Mouse (Mus musculus) gastrocnemius, postnatal 10 days (tissue): ENCODE data around the gene Grasp. TPM values are rescaled to one million over a fixed set of nuclear protein-coding genes. Genes with fewer than 3 reads are reported as not detected.

ENCODE experiments used
- DNase-seq: peaks from one replicate; pipeline ENCODE4 v3.0.0; 2021; ENCODE audit warnings: mixed read lengths
- total RNA-seq, 2 experiments: library from RNA; stranded (reverse); gene quantifications; 2 replicates each; pipeline ENCODE4 v1.2.3; 2021

Grasp gene
- total RNA-seq, 2 experiments from 2014 or later = 9.0 to 11.5 TPM

DNA sequence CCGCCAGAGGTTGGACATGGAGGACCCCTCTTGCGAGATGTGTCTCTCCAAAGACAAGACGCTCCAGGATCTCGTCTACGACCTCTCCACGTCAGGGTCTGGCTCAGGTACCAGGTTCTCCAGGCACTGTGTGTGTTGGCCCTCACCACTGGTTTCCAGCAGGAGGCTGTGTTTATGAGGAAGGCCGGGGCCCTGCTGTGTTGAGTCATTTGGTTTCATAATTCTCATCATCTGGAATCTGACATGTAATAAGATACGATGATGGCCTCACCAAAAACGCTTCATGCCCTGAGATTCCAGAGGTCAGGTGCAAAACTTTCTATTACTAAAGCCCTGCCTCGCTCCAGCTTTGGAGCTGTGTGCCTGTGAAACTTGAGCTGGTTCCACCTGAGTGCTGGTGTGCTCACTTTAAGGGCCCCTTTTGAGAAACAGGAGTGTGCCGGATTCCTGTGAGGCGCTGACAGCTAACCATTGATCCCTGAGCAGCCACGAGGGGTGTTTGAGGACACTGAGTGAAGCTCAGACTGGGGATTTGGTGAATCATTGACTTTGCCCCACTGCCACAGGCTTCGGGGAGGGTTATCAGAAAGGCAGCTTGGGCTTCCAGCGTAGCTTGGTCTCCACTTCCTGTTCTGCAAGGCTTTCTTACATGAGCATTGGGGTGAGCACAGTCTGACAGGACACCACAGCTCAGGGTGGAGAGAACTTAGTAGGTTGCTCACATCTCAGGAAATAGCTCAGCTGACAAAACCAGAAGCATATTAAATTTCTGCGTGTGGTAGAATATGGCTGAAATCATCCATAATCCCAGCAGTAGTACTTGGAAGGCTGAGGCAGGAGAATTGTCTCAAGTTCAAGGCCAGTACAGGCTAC is 28.8 kb upstream of the Grasp start:
- no peak for DNase-seq

DNA sequence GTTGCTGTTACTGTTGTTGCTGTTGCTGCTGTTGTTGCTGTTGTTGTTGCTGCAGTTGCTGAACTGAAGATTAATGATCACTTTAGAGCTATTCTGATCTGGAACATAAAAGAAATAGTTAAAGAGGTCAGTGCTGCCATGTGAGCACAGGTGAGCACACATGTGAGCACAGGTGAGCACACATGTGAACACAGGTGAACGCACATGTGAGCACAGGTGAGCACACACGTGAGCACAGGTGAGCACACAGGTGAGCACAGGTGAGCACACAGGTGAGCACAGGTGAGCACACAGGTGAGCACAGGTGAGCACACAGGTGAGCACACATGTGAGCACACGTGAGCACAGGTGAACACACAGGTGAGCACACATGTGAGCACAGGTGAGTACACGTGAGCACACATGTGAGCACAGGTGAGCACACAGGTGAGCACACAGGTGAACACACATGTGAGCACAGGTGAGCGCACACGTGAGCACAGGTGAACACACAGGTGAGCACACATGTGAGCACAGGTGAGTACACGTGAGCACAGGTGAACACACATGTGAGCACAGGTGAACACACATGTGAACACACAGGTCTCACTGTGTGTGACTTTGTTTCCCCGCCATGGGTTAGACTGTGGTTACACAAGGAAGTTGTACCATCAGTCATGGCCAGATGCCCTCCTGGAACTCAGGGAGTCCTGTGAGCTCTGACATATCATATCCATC is 27.8 kb upstream of the Grasp start:
- no peak for DNase-seq

DNA sequence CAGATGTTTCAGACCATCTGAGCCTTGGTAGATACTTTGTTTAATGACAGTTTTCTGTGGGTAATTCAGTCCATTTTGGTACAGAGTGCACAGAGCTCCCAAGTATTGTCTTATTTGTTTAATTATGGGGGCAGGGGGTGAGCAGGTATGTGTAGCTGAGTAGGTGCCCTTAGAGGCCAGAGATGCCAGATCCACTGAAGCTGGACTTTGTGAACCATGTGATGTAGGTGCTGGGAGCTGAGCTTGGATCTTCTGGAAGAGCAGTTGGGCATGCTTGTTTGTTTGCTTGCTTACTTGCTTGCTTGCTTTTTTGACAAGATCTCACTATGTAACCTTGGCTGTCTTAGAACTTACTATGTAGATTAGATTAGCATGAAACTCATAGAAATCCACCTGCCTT is 27.0 kb upstream of the Grasp start:
- no peak for DNase-seq

DNA sequence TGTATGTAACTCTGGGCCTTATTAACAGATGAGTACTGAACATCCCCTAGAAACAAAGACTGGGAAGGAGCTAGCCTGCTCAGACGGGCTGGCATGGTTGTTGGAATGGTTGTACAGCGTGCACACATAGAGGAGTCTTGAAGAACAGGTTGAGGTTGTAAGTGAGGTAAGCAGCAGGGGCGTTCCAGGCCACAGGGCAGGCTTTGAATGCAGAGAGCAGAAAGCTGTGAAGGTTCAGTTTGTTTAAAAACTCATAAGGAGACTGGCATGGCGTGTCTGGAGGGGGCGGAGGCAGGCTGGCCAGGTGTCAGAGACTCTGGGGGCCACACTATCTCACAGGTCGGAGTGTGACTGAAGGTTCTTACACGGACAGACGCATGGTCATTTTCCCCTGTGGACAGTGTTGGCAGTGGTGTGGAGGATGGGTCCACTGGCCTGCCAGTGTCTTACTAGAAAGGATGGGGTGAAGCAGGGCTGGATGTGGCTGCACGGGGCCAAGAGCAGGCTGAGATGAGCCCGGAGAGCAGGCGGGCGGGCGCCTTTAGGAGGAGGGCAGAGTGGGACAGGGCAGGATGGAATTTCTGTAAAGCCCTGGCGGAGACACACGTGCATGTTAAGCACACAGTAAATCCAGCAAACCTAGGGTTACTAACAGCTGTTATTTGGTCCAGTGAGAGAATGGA is 26.4 kb upstream of the Grasp start:
- no peak for DNase-seq

DNA sequence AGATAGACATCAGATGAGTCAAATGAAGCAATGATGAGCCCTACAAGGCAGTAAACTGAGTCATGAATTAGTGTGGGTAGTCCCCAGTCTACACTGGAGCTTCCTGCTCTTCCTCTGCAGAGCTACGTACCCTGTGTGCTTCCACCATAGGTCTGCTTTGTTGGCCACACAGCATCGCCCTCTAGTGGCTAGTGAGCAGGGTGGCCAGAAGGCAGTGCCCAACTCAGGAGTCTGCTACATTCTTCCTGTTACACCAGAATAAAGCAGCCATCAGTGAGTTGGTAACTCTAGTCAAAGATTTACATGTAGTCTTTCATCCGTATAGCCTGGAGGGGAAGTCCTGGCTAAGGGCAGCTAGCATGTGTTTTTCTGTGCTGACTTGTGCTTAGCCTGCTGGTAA is 25.8 kb upstream of the Grasp start:
- DNase-seq = peak; percentile 61

DNA sequence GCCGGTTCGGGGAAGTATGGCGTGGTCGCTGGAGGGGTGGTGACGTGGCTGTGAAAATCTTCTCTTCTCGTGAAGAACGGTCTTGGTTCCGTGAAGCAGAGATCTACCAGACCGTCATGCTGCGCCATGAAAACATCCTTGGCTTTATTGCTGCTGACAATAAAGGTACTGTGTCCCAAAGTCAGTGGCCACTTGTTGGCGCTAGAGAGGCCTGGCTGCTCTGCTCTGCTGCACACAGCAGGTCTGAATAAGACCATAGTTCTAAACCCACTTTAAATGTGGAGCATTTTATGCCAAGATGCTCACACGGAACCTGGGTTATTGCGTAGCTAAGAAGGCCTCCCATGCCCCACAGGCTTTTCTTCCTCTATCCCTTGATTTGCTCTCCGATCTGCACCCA is 25.1 kb upstream of the Grasp start:
- DNase-seq = no peak

DNA sequence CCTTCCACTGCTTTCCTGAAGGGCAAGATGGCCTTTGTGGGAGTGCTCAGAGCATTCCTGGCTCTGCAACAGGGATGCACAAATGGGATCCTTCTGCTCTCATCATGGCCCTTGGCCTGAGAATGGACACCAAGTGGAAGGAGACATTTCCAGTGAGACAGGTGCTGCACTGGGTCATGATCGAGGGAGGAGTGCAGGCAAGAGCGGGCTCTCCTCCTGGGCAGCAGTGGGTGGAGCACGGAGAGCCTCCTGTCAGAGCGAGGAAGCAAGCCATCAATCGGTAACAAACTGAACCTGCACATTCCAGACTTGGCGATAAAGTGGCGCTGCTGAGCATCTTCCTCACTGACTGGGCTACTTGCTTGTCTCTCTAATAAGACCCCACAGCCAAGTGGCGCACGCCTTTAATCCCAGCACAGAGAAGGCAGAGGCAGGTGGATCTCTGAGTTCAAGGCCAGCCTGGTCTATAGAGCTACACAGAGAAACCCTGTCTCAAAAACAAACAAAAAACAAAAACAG is 23.2 kb upstream of the Grasp start:
- DNase-seq = no peak

DNA sequence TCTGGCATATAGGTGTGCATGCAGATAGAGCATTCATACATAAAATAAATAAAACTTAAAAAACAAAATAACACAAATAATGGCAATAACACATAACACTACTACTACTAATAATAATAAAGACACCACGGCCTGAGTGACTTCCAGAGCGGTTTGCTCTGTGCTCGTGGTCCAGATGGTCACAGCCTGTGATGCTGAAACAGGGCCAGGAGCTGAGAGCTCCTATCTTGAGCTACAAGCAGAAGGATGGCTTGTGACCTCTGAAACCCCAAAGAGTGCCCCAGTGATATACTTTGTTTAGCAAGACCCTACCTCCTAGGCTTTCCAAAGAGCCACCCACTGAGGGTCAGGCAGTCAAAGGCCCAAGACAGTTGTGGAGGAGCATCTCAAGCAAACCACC is 22.6 kb upstream of the Grasp start:
- DNase-seq = no peak

DNA sequence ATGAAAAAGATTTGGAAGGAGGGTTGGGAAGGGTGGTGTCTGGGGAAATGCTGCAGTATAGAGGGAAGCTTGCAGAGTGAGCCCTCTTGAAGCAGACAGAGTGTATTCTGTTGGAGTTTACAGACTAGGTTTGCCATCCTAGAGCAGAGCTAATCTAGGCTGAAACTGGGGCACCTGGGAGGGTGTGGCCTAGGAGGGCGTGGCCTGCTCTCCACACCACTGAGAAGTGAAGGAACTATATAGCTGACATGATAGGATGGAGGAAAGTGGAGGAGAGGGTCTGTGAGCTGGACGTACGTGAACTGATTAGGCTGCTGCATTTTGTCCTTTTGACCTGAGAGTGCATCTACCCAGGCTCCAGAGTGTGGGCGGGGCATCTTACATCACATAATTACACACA is 20.3 kb upstream of the Grasp start:
- DNase-seq = no peak

DNA sequence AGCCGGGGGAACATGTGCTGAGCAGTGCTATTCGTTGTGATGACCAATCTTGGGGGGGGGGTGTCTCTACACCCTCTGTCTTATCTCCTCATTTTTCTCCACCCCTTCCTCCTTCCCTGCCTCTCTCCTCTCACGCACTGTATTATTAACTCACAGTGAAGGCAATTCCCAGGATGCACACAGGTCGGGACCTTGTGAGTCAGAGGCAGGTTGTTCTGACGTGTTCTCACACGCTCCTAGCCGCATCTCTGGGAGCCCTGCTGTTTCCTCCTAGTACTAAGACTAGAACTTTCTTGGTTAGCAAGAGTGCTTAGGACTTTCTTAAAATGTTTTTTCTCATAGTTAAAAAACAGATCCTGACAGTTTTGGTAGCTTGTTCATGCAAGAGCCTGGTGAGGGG is 19.2 kb upstream of the Grasp start:
- DNase-seq = no peak

DNA sequence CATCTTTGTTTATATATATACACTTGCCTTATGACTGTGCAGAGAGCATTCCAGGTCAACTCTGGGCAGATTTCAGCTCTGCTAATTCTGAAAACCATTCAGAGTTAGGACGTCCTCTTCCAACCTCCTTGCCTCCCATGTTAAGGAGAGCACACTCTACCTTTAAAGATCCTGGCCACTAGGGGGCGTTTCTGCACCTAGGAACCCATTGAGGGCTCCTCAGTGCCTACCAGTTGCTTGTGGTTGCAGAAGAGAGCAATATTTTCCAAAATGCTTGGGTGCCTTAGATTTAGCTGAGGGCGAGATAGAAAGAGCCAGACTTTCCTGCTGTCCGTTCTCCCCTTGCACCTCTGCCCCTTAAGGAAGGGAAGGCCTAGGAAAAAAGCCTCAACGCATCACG is 13.8 kb upstream of the Grasp start:
- peak; percentile 69 for DNase-seq

DNA sequence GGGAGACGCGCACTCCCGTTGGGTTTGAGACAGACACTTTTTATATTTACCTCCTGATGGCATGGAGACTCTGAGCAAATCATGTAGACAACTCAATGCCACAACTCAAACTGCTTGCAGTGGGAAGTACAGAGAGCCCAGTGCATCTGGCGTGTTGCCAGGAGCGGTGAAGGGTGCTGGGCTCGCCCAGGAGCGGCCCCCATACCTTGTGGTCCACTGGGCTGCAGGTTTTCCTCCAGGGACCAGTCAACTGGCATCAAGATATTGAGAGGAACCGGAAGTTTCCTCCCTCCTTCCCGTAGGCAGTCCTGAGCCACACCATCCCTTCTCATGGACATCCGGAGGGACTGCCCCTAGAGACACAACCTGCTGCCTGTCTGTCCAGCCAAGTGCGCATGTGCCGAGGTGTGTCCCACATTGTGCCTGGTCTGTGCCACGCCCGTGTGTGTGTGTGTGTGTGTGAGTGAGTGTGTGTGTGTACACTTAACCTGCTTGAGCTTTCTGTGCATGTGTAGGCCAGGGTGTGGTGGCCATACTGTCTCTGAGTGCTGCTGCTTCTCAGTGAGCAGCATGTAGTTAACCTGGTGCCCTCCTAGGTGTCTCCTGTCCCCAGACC is 12.9 kb upstream of the Grasp start:
- no peak for DNase-seq

DNA sequence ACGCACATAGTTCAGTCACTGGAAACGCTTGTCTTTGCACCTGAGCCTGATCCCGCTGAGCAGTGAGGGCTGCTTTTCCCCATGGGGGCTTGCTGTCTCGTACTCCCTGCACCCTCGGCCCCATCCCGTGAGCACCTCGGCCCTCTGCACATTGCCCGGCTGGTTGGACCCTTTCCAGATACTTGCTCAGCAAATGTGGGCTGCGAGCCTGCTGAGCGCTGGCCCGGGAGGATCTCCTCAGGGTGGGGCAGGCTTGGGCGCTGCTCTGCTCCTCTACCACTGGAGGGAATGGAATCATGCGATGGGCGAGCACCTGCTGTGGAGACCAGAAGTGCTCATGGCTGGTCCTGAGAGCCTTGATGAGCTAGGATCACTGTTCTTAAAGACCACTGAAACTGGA is 11.6 kb upstream of the Grasp start:
- peak; percentile 60 for DNase-seq

DNA sequence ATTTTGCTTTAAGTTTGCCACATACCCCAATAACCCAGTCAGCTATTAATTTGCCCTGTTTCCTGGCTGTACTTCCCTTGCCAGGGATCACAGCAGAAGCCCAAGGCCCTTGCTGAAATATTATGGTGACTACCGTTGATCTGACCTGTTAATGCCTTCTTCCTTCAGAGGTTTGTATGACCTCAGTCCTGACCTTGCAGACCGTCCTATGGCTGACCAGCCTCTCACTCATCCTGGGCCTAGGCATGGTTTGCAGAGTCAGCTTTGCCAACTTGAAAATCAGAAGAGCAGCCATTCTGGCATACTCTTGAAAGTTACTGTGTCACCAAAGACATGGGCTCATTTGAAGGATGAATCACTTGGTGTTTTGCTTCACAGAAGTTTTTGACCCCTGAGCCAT is 8.9 kb upstream of the Grasp start:
- DNase-seq = no peak

DNA sequence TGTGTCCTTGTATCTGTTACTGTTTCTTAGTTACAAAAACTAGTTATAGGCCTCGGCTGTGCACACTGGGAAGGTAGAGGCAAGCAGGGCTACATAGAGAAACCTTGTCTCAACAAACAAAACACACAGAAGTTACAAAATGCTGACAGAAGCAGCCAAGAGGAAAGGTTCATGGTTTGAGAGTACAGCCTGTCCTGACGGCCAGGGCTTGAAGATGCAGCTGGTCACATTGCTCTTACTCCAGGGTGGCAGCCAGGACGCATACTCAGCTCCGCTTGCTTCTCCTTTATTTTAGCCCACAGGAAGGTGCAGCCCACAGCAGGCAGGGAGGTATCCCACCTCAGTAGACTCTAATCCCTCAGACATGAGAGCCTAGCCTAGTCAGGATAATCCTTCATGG is 8.0 kb upstream of the Grasp start:
- no peak for DNase-seq

DNA sequence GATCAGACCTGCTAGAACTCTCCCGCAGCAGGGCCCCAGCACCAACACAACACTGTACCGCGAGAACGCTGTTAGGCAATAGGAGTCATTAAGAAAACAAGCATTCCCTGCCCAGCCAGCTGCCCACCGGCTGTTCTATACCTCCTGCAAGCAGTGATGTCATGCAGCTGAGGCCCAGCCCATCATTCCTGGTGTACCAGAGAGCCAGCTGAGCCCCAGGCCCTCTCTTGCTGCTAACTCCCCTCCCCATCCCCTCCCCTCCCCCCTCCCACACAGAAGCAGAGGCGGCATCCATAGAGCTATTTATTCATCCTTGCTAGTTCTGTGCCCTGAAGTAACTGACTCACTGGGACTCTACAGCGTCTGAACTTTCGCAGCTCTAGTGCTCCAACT is 3.1 kb upstream of the Grasp start:
- no peak for DNase-seq

DNA sequence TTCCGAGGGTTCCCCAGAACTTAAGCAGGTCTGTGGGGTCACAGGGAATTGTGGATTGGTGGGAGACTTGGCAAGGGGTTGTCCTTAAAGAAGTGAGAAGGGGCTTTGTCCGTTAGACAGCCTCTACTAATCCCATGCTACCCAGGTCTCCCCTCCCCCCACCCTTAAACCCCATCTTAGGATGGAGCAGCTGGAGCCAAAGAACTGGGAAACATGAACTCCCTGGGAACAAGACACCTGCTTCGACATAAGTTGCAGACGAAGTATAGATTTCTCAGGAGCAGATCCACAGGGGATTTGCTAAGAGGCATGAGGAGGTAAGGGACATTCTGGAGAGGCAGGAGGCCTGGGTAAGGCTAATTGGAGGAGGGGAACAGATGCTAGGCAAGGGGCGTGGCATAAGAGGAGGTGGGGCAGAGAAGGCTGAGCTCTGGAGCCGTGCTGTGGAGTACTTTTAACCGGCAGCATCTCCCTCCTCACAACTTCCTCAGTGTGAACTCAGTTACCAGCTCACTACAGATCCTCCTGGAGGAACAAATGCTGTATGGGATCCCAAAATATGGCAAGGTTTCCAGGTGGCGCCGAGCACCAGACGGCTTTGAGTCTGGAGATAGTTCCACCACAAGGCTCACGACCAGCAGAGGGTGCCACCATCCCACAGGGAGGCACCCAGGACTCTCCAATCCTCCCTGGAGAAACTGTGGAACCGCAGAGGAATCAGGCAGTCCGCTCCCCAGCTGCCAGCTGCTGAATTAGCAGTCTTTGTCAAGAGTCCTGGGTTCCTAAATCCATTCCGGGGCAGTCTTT is 2.5 kb upstream of the Grasp start:
- peak; percentile 94 for DNase-seq

DNA sequence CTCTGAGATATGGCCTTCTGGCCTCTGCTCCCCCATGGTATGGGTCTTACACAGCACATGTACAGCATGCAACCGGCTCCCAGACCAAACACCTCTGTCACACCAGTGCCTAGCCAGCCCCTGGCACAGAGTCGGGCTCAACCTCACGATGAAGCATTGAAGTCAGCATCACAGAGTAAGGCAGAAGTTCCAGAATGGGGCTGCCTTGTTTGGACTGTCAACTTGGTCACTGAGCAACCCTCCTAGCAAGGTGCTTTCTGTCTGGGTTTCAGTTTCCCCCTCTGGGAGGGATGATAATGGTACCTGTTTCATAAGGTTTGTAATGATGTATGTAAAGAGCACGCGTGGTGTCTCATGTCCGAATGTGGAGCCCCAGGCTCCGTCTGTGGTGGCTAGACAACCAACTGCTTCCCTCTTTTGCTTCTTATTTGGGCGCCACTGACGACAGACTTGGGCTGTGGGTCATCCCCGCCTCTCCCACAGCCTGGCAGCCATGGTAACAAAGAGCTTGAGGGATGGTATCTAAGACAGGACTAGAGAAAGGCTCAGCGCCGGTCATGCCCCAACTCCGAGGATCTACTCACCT is 998 bp upstream of the Grasp start:
- DNase-seq = no peak

DNA sequence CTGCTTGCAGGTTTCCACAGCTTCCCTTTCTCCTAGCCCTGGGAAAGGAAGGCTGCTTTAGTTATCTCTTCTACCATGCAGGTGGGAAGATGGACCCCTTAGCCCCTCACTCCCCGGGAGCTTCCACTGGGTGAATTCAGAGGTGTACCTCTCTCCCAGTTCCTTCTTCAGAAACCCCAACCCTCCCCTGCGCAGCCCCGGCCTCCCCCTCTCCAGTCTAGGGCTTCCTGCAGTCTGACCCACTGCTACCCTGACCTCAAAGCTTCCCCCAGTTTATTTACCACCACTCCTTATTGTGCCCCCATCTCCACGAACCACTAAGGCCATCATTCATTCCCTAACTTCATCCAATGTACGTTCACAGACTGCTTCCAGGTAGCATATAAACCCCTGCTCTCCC is 392 bp upstream of the Grasp start:
- DNase-seq = no peak

DNA sequence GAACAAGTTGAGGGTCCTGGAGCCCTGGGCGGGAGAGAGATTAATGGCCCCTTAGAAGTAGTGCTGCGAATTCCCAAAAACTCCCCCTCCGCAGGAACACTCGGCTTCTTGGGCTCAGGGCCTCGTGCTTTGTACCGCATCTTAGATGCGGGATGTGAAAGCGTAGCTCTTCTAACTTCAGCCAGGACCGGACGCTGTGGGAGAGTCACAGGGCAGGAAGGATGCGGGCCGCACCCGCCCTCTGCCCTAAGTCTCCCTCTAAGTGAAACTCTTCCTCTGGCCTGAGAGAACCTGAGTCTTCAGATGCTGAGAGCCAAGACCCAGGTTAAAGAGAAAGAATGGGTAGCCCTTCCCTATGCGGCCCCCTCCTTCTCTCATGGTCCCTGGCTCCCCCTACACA is 989 bp downstream of the Grasp start:
- DNase-seq = no peak

DNA sequence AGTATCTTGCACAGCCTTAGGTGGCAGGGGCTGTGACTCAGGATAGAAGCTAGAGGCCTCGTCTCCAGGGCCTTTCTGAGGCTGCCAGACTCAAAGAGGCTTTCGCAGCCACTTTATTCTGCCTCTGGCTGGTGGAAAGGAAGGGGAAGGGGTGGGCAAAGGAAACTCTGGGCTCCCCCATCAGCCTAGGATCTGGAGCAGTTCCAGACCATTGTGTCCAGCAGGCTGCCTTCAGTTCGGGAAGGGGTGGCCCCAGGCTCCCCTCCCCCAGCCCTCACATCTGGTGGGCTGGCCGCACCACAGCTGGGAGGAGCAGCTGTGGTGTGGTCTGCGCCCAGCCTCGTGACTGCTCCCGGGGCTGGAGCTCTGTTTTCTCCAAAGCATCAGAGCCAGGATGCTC is 4.0 kb downstream of the Grasp start:
- DNase-seq = peak; percentile 69
